Mouse (Mus musculus) skeletal muscle tissue, postnatal 0 days (tissue): ENCODE data around the gene Ddx28. TPM values are rescaled to one million over a fixed set of nuclear protein-coding genes. Genes with fewer than 3 reads are reported as not detected.

Experiments used
- polyA plus RNA-seq: library from polyadenylated mRNA; unstranded; fragments of >200 nt; fragmentation: Nextera tagmentation; extraction: Ambion mirVana; gene quantifications from 2 replicates; pipeline ENCODE4 v1.2.1, GENCODE M21; 2015

The Ddx28 gene
- 11.5 and 14.0 TPM in 2 replicates for polyA plus RNA-seq

DNA sequence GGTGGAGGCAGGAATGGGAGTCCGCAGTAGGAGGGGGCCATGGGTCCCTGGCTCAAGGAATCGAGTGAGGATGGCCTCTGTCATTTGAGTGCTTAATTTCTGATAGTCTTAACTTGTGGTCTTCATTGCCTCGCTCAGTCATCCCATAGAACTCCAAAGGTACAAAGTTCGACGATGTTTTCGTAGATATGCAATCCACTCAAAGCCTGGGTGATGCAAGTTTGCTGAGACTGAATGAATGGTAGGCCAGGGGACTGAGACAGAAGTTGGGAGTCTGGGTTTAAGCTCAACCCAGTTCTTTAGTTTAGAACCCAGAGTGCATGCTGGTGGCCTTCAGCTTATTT, at the start of gene Ddx28:
Gene Ddx28, minus strand, starts transcription at position 240 of the 344 bp plus-strand sequence.

GRCm38 (mm10) chr8:106058731-106059612, 47.3 kb upstream of the Ddx28 start, which contains the start of gene Nfatc3:
Gene Nfatc3, plus strand, starts transcription at chr8:106058840.

DNA sequence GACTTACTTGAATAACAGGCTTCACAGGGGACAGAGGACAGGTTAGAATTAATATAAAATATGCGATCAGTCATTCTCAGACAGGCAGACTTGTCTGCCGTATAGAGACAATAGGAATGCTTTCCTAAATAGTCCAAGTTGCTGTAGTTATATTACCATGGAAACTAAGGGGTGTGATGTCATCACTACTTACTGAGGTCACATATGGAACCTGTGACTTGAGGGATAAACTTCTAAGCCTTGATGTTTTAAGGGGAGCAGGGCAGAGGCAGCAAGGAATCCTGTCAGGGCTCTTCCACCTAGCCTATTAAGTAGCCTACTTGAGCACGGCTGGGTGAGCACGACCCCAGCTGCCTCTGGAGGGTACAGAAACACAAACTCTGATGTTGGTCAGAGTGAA, 5.8 kb downstream of the Ddx28 start, which contains the start of gene Dpep2nb:
Gene Dpep2nb, minus strand, starts transcription at position 101 of the 400 bp plus-strand sequence.

GRCm38 (mm10) chr8:105990856-105991387, 20.8 kb downstream of the Ddx28 start, which contains the start of gene Dus2:
Gene Dus2, plus strand, starts transcription at chr8:105991337.

DNA sequence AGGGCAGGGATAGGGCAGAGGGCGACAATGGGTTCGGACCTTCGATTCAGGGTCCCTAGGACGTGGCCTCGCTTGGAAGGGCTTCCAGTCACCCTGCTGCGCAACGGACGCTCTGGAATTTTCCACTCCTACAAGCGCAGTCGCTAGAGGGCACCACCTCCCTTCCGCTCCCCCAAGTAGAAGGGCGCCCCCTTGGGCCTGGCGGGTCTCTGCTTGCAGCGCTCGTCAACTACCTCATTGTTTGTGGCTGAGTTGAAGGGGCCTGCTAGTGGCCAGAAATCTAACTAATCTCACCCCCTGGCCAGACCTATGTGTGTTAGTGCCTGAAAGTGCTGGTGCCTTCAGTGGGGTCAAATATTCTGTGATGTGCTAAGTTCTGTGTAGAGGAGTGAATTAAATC, 32.4 kb downstream of the Ddx28 start, which contains the start of gene Dpep3:
Gene Dpep3, minus strand, starts transcription at position 105 of the 400 bp plus-strand sequence.

GRCm38 (mm10) chr8:105965905-105966341, 45.8 kb downstream of the Ddx28 start, which contains the start of gene Slc12a4:
Gene Slc12a4, minus strand, starts transcription at chr8:105966097.

Other genes starting within 250 kb of the Ddx28 start
- gene Ranbp10, start 184.5 kb downstream of the Ddx28 start, polyA plus RNA-seq, result 9.3 and 9.6 TPM in 2 replicates
- 0.17 and 0.28 TPM in 2 replicates for gene Tsnaxip1, start 184.2 kb downstream of the Ddx28 start, polyA plus RNA-seq
- 9.9 and 12.2 TPM in 2 replicates for gene Cenpt, start 158.6 kb downstream of the Ddx28 start, polyA plus RNA-seq
- gene Thap11, start 156.8 kb downstream of the Ddx28 start, polyA plus RNA-seq, result 52.0 and 52.7 TPM in 2 replicates
- 158 and 164 TPM in 2 replicates for gene Nutf2, start 151.3 kb downstream of the Ddx28 start, polyA plus RNA-seq
- 20.2 and 22.6 TPM in 2 replicates for gene Edc4, start 131.0 kb downstream of the Ddx28 start, polyA plus RNA-seq
- 1.2 and 1.7 TPM in 2 replicates for gene Nrn1l, start 118.3 kb downstream of the Ddx28 start, polyA plus RNA-seq
- gene Pskh1, start 111.4 kb downstream of the Ddx28 start, polyA plus RNA-seq, result 16.8 and 17.0 TPM in 2 replicates
- gene Ctrl, start 78.0 kb downstream of the Ddx28 start, polyA plus RNA-seq, result 0.32 TPM in 1 of 2 replicates, not detected in the other
- 36.6 and 38.1 TPM in 2 replicates for gene Psmb10, start 73.4 kb downstream of the Ddx28 start, polyA plus RNA-seq
- gene Lcat, start 68.5 kb downstream of the Ddx28 start, polyA plus RNA-seq, result 0.49 and 0.66 TPM in 2 replicates
- gene Slc12a4, start 45.8 kb downstream of the Ddx28 start, polyA plus RNA-seq, result 15.2 and 16.0 TPM in 2 replicates
- gene Dpep3, start 32.5 kb downstream of the Ddx28 start, polyA plus RNA-seq, result not detected in 2 replicates
- gene Dus2, start 20.5 kb downstream of the Ddx28 start, polyA plus RNA-seq, result 15.0 and 15.5 TPM in 2 replicates
- gene Dpep2nb, start 5.9 kb downstream of the Ddx28 start, polyA plus RNA-seq, result not detected in 2 replicates
- gene Nfatc3, start 47.0 kb upstream of the Ddx28 start, polyA plus RNA-seq, result 2.9 and 3.2 TPM in 2 replicates
- 0.23 and 1.7 TPM in 2 replicates for gene Esrp2, start 125.1 kb upstream of the Ddx28 start, polyA plus RNA-seq
- gene Pla2g15, start 138.5 kb upstream of the Ddx28 start, polyA plus RNA-seq, result 5.5 and 8.9 TPM in 2 replicates
- gene Slc7a6, start 157.0 kb upstream of the Ddx28 start, polyA plus RNA-seq, result 9.0 and 13.3 TPM in 2 replicates
- 13.8 and 16.6 TPM in 2 replicates for gene Slc7a6os, start 199.1 kb upstream of the Ddx28 start, polyA plus RNA-seq
- gene Prmt7, start 199.1 kb upstream of the Ddx28 start, polyA plus RNA-seq, result 24.2 and 25.2 TPM in 2 replicates